10 mouse cellular contexts compared by ENCODE assay signal in the genomic region with DNA sequence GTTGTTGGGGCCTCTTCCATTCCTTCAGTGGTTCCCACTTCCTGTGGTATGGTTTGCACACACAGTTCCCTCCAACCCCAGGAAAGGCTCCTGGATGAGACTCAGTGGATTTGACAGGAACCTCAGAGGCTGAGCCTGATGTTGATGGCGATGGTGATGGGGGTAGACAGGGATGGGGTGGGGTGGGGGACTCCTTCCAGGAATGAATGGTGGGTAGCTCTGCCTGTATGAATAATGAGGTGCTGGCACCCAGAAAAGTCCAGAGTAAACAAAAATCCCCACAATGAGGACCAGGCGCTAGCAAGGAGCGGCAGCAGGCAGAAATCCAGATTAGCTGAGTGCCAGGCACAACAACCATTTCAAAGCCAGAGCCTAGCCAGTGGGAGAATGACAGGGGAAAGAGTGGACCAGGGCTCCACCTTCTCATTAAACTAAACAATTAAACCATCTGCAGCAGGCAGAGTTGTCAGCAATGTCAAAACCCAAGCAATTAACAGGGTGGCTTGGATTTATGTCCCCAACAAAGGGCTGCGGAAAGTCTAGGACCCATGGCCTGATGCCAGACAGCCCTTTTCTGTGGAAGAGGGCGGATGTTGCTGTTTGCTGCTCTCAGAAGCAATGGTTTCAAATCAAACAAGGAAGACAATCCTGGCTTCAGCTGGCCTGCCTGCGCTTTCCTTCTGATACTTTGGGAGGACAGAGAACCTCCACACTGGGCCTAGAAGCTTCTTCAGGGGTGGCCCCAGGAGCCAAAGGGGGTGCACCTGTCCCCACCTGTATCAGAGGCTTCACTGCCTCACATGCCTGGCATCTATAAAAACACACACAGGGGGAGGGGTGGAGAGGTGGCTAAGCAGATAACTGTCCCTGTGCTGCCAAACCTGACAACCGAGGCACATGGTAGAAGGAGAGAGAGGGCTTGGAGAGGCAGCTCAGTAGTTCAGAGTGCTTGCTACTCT. TPM values are rescaled to one million over a fixed set of nuclear protein-coding genes. Genes with fewer than 3 reads are reported as not detected.
A peak's percentile ranks its signal among the peaks of the same experiment; 100 is the strongest.
DNase-seq lines count a peak whose midpoint lies in the region; ATAC-seq lines count a peak whose summit lies in the region.
"Had no signal": no experiment of that assay in that cellular context is flagged by ENCODE, and none has a peak within 500 bp of the region (broad histone marks: within the 10 kb centered on the region; RNA-seq: fewer than 3 reads in every experiment).

No protein-coding gene starts in this region.

- H3K9ac ChIP-seq in hindbrain, embryonic 16.5 days (ENCODE audit: low read depth, low read length) = no peak overlapping the region
- H3K9ac ChIP-seq: embryonic facial prominence, embryonic 12.5 days had no signal

- no peak overlapping the region for H3K4me2 ChIP-seq in hindbrain, embryonic 16.5 days (ENCODE audit: low read length)
- H3K4me2 ChIP-seq: embryonic facial prominence, embryonic 12.5 days had no signal

- H3K27me3 ChIP-seq in hindbrain, embryonic 16.5 days (replicated peaks; ENCODE audit: control insufficient read depth, insufficient read depth, low read length) = no peaks in the 10 kb centered on the region
- H3K27me3 ChIP-seq: embryonic facial prominence, embryonic 12.5 days had no signal

- H3K36me3 ChIP-seq in hindbrain, embryonic 16.5 days (ENCODE audit: control insufficient read depth, insufficient read depth, low read length) = no peaks in the 10 kb centered on the region
- H3K36me3 ChIP-seq: embryonic facial prominence, embryonic 12.5 days had no signal

- no peaks in the 10 kb centered on the region for H3K9me3 ChIP-seq in hindbrain, embryonic 16.5 days (ENCODE audit: control insufficient read depth, low read length)
- H3K9me3 ChIP-seq: embryonic facial prominence, embryonic 12.5 days had no signal

- ATAC-seq in hindbrain, embryonic 16.5 days = peak; percentile 73

- H3K4me3 ChIP-seq in hindbrain, embryonic 16.5 days (ENCODE audit: low read length) = no peak overlapping the region
- H3K4me3 ChIP-seq: embryonic facial prominence, embryonic 12.5 days; myocyte had no signal

- no peak overlapping the region for H3K27ac ChIP-seq in hindbrain, embryonic 16.5 days (ENCODE audit: low read depth, low read length)
- H3K27ac ChIP-seq: embryonic facial prominence, embryonic 12.5 days had no signal

- no peaks in the 10 kb centered on the region; the same call in 1 of the 2 replicates for H3K4me1 ChIP-seq in hindbrain, embryonic 16.5 days (ENCODE audit: control insufficient read depth, insufficient read depth, low read depth, low read length)

- DNase-seq in right cerebral cortex, postnatal 4 days = peak; percentile 58
- no peak for DNase-seq in right cerebral cortex, postnatal 36 days (ENCODE audit: low spot score in 2 of 2)
- DNase-seq in lung, postnatal 14 days = peak; percentile 61
- DNase-seq in urinary bladder, postnatal 4 days (ENCODE audit: low spot score in 2 of 2) = no peak
- DNase-seq in thymus, postnatal 25 days = no peak
- no peak for DNase-seq in heart, adult 9 months (ENCODE audit: low spot score in 2 of 2)
- DNase-seq in urinary bladder, adult 2 months (ENCODE audit: low spot score) = no peak

- WGBS in hindbrain, embryonic 16.5 days = 43% methylated on average over 7 of the region's 7 CpGs

RNA-seq across cellular contexts. Expression of a gene that starts 44.4 kb away (rescaled TPM):
- 0.38 and 0.60 TPM in 2 replicates for polyA plus RNA-seq in hindbrain, embryonic 16.5 days (2015; fragmentation: Nextera tagmentation; extraction: Ambion mirVana)
- polyA plus RNA-seq in urinary bladder, adult 2 months (2012; rRNA removed) = 3.0 and 5.3 TPM in 2 replicates

Comparison
In these comparisons a context has a peak if more than half of its experiments do, and no peak if none do; other contexts are left out.
1. DNase-seq: peak in right cerebral cortex, postnatal 4 days (single experiment) and lung, postnatal 14 days (single experiment); none in right cerebral cortex, postnatal 36 days (0 of 2), urinary bladder, postnatal 4 days (0 of 2), thymus, postnatal 25 days (single experiment), heart, adult 9 months (0 of 2) and urinary bladder, adult 2 months (single experiment).